Mouse (Mus musculus): ENCODE data around the gene Snupn. TPM values are rescaled to one million over a fixed set of nuclear protein-coding genes. Genes with fewer than 3 reads are reported as not detected.
"Not testable (repeated sequence)": the region's sequence is repeated elsewhere in the genome, so short reads cannot be mapped to it uniquely, and the experiment has no call there.

Snupn gene
- polyA plus RNA-seq, 1 experiment from 2014 or later = 28.5 TPM

GRCm38 (mm10) chr9:56980186-56980585 is 29.5 kb downstream of the Snupn start:
- no peaks in the 10 kb centered on the region for H3K27me3 ChIP-seq
- no peak overlapping the region for H3K4me2 ChIP-seq
- no peaks in the 10 kb centered on the region for H3K9me3 ChIP-seq
- no peak overlapping the region for H3K27ac ChIP-seq
- no peak for ATAC-seq (ENCODE audit: low FRiP score)
- no peak overlapping the region for H3K4me3 ChIP-seq
- peaks cover 60% of the 10 kb centered on the region for H3K36me3 ChIP-seq
- 92% methylated on average over 6 of the region's 6 CpGs for WGBS
- no peak overlapping the region for H3K9ac ChIP-seq
- no peaks in the 10 kb centered on the region for H3K4me1 ChIP-seq (replicated peaks)

GRCm38 (mm10) chr9:56981502-56981901 is 30.8 kb downstream of the Snupn start:
- Histone ChIP-seq H3K4me3 (no peak overlapping the region), H3K27me3 (no peaks in the 10 kb centered on the region), H3K4me2 (no peak overlapping the region), H3K27ac (no peak overlapping the region), H3K36me3 (peaks cover 60% of the 10 kb centered on the region), H3K4me1 (replicated peaks) (no peaks in the 10 kb centered on the region), H3K9me3 (no peaks in the 10 kb centered on the region), H3K9ac (no peak overlapping the region)
- WGBS = 72% methylated on average over 1 of the region's 1 CpGs
- no peak for ATAC-seq (ENCODE audit: low FRiP score)

- Histone ChIP-seq H3K9me3 (no peaks in the 10 kb centered on the region), H3K9ac (peak within 1 kb of the TSS; percentile 97), H3K36me3 (no peaks in the 10 kb centered on the region), H3K27ac (peak within 1 kb of the TSS; percentile 96), H3K27me3 (no peaks in the 10 kb centered on the region), H3K4me2 (peak within 1 kb of the TSS; percentile 76), H3K4me3 (peak within 1 kb of the TSS; percentile 94), H3K4me1 (replicated peaks) (peaks cover 24% of the 10 kb centered on the region)
- 3% methylated on average over 57 of the region's 62 CpGs for WGBS
- ATAC-seq (ENCODE audit: low FRiP score) = peak; percentile 93
Measured at GRCm38 (mm10) chr9:56994286-56995197, 43.9 kb downstream of the Snupn start, which contains the start of gene Ptpn9. Gene Ptpn9 (plus strand): TSS chr9:56994923.

- Histone ChIP-seq H3K27me3 (no peaks in the 10 kb centered on the region), H3K9me3 (no peaks in the 10 kb centered on the region), H3K4me2 (peak overlapping the region; percentile 76), H3K36me3 (no peaks in the 10 kb centered on the region; the same call in 1 of the 2 replicates), H3K9ac (peak overlapping the region; percentile 97), H3K27ac (peak overlapping the region; percentile 96), H3K4me3 (peak overlapping the region; percentile 94), H3K4me1 (replicated peaks) (peaks cover 24% of the 10 kb centered on the region)
- peak; percentile 68 for ATAC-seq (ENCODE audit: low FRiP score)
- 1% methylated on average over 67 of the region's 80 CpGs for WGBS
Measured at GRCm38 (mm10) chr9:56995198-56996027, 44.7 kb downstream of the Snupn start.

- peak overlapping the region; percentile 76 for H3K4me2 ChIP-seq
- H3K9ac ChIP-seq = peak overlapping the region; percentile 97
- WGBS = 0% methylated on average over 5 of the region's 5 CpGs
- H3K9me3 ChIP-seq = no peaks in the 10 kb centered on the region
- peak overlapping the region; percentile 94 for H3K4me3 ChIP-seq
- peak overlapping the region; percentile 96 for H3K27ac ChIP-seq
- no peaks in the 10 kb centered on the region; the same call in 1 of the 2 replicates for H3K36me3 ChIP-seq
- H3K4me1 ChIP-seq (replicated peaks) = peaks cover 24% of the 10 kb centered on the region
- H3K27me3 ChIP-seq = no peaks in the 10 kb centered on the region
- ATAC-seq (ENCODE audit: low FRiP score) = no peak
Measured at GRCm38 (mm10) chr9:56996028-56996346, 45.3 kb downstream of the Snupn start.

- Histone ChIP-seq H3K4me2 (peak overlapping the region; percentile 76; the same call in 1 of the 2 replicates), H3K4me1 (replicated peaks) (peaks cover 24% of the 10 kb centered on the region)
- H3K9ac ChIP-seq; H3K27me3 ChIP-seq; H3K9me3 ChIP-seq; ATAC-seq (ENCODE audit: low FRiP score); H3K4me3 ChIP-seq; H3K27ac ChIP-seq; H3K36me3 ChIP-seq: not testable (repeated sequence)
- WGBS = 85% methylated on average over 1 of the region's 1 CpGs
Measured at GRCm38 (mm10) chr9:56997206-56997605, 46.5 kb downstream of the Snupn start.

GRCm38 (mm10) chr9:57003011-57003410 is 52.3 kb downstream of the Snupn start:
- Histone ChIP-seq H3K36me3 (peaks cover 13% of the 10 kb centered on the region), H3K27ac (no peak overlapping the region), H3K9ac (no peak overlapping the region), H3K27me3 (no peaks in the 10 kb centered on the region), H3K4me3 (no peak overlapping the region), H3K4me2 (no peak overlapping the region), H3K9me3 (no peaks in the 10 kb centered on the region), H3K4me1 (replicated peaks) (peaks cover 5% of the 10 kb centered on the region; the same call in 1 of the 2 replicates)
- 76% methylated on average over 4 of the region's 4 CpGs for WGBS
- ATAC-seq (ENCODE audit: low FRiP score) = no peak

GRCm38 (mm10) chr9:57012393-57012792 is 61.7 kb downstream of the Snupn start:
- H3K9ac ChIP-seq = no peak overlapping the region
- no peaks in the 10 kb centered on the region for H3K4me1 ChIP-seq (replicated peaks)
- ATAC-seq (ENCODE audit: low FRiP score) = no peak
- 71% methylated on average over 1 of the region's 1 CpGs for WGBS
- no peaks in the 10 kb centered on the region for H3K27me3 ChIP-seq
- no peak overlapping the region for H3K4me2 ChIP-seq
- peaks cover 21% of the 10 kb centered on the region for H3K36me3 ChIP-seq
- no peak overlapping the region for H3K27ac ChIP-seq
- no peak overlapping the region for H3K4me3 ChIP-seq
- no peaks in the 10 kb centered on the region for H3K9me3 ChIP-seq

GRCm38 (mm10) chr9:57012895-57013294 is 62.2 kb downstream of the Snupn start:
- no peak overlapping the region for H3K4me2 ChIP-seq
- no peak overlapping the region for H3K9ac ChIP-seq
- H3K4me3 ChIP-seq = no peak overlapping the region
- H3K27ac ChIP-seq = no peak overlapping the region
- no peaks in the 10 kb centered on the region for H3K27me3 ChIP-seq
- no peaks in the 10 kb centered on the region for H3K4me1 ChIP-seq (replicated peaks)
- 92% methylated on average over 4 of the region's 4 CpGs for WGBS
- peaks cover 16% of the 10 kb centered on the region for H3K36me3 ChIP-seq
- no peaks in the 10 kb centered on the region for H3K9me3 ChIP-seq
- no peak for ATAC-seq (ENCODE audit: low FRiP score)

- H3K4me2 ChIP-seq = no peak overlapping the region
- peaks cover 15% of the 10 kb centered on the region for H3K36me3 ChIP-seq
- no peaks in the 10 kb centered on the region for H3K4me1 ChIP-seq (replicated peaks)
- no peak for ATAC-seq (ENCODE audit: low FRiP score)
- no peaks in the 10 kb centered on the region for H3K27me3 ChIP-seq
- WGBS = 91% methylated on average over 1 of the region's 1 CpGs
- no peaks in the 10 kb centered on the region for H3K9me3 ChIP-seq
- H3K4me3 ChIP-seq = no peak overlapping the region
- H3K9ac ChIP-seq = no peak overlapping the region
- H3K27ac ChIP-seq = no peak overlapping the region
Measured at GRCm38 (mm10) chr9:57013756-57014155, 63.1 kb downstream of the Snupn start.

- no peak for ATAC-seq (ENCODE audit: low FRiP score)
- Histone ChIP-seq H3K9ac (no peak overlapping the region), H3K27me3 (no peaks in the 10 kb centered on the region), H3K27ac (no peak overlapping the region), H3K9me3 (no peaks in the 10 kb centered on the region), H3K4me3 (no peak overlapping the region), H3K4me2 (no peak overlapping the region), H3K36me3 (peaks cover 16% of the 10 kb centered on the region), H3K4me1 (replicated peaks) (no peaks in the 10 kb centered on the region)
- WGBS = 93% methylated on average over 1 of the region's 1 CpGs
Measured at GRCm38 (mm10) chr9:57014766-57015165, 64.1 kb downstream of the Snupn start.

- no peaks in the 10 kb centered on the region for H3K27me3 ChIP-seq
- no peak overlapping the region for H3K4me2 ChIP-seq
- no peaks in the 10 kb centered on the region for H3K9me3 ChIP-seq
- peaks cover 36% of the 10 kb centered on the region for H3K36me3 ChIP-seq
- no peak overlapping the region for H3K4me3 ChIP-seq
- H3K9ac ChIP-seq = no peak overlapping the region
- no peak overlapping the region for H3K27ac ChIP-seq
- H3K4me1 ChIP-seq (replicated peaks) = no peaks in the 10 kb centered on the region
- WGBS = 78% methylated on average over 1 of the region's 1 CpGs
- ATAC-seq (ENCODE audit: low FRiP score) = no peak
Measured at GRCm38 (mm10) chr9:57017631-57018030, 67.0 kb downstream of the Snupn start.

All from hindbrain, embryonic 13.5 days (tissue).